Mouse (Mus musculus) heart, embryonic 12.5 days (tissue): ENCODE data around the gene Dgat2. TPM values are rescaled to one million over a fixed set of nuclear protein-coding genes. Genes with fewer than 3 reads are reported as not detected.

ENCODE experiments used
- ATAC-seq: fragments of 200-750 bp; cut with Nextera tagmentation; 2 replicates; pipeline ENCODE4 v1.8.0; 2017; ENCODE audit warnings: moderate TSS enrichment, moderate library complexity; ENCODE audit not compliant: insufficient number of reproducible peaks, low FRiP score
- H3K27ac ChIP-seq: fragments of 300-500 bp; sonication (generic); 2 replicates; pipeline ENCODE4 v1.5.1; 2016; ENCODE audit warnings: mild to moderate bottlenecking, moderate library complexity; ENCODE audit not compliant: poor library complexity, severe bottlenecking
- H3K27me3 ChIP-seq: fragments of 300-500 bp; sonication (generic); replicated peaks from 2 replicates; pipeline ENCODE4 v1.6.1; 2016; ENCODE audit warnings: mild to moderate bottlenecking, moderate library complexity
- H3K36me3 ChIP-seq: fragments of 300-500 bp; sonication (generic); 2 replicates; pipeline ENCODE4 v1.6.1; 2016; ENCODE audit warnings: mild to moderate bottlenecking, moderate library complexity
- H3K4me1 ChIP-seq: fragments of 300-500 bp; sonication (generic); replicated peaks from 2 replicates; pipeline ENCODE4 v1.6.1; 2016; ENCODE audit warnings: mild to moderate bottlenecking
- H3K4me2 ChIP-seq: fragments of 300-500 bp; sonication (generic); 2 replicates; pipeline ENCODE4 v1.6.1; 2016; ENCODE audit warnings: mild to moderate bottlenecking, moderate library complexity
- H3K4me3 ChIP-seq: fragments of 300-500 bp; sonication (generic); 2 replicates; pipeline ENCODE4 v1.5.1; 2016; ENCODE audit warnings: mild to moderate bottlenecking
- H3K9ac ChIP-seq: fragments of 300-500 bp; sonication (generic); 2 replicates; pipeline ENCODE4 v1.6.1; 2016; ENCODE audit warnings: mild to moderate bottlenecking, moderate library complexity
- H3K9me3 ChIP-seq: fragments of 300-500 bp; sonication (generic); replicated peaks from 2 replicates; pipeline ENCODE4 v1.6.1; 2016; ENCODE audit warnings: mild to moderate bottlenecking, moderate library complexity
- WGBS: fragments of 180-500 bp; shearing (Covaris S2); methylation state at CpG from one replicate; pipeline ENCODE4 v1.1.7; 2016; 5-methylcytosine and 5-hydroxymethylcytosine counted together
- polyA plus RNA-seq: library from polyadenylated mRNA; unstranded; fragments of >200 nt; fragmentation: Nextera tagmentation; extraction: Ambion mirVana; gene quantifications from 2 replicates; pipeline ENCODE4 v1.2.1, GENCODE M21; 2016

The Dgat2 gene
- polyA plus RNA-seq, 1 experiment from 2014 or later: 10.3 TPM

DNA sequence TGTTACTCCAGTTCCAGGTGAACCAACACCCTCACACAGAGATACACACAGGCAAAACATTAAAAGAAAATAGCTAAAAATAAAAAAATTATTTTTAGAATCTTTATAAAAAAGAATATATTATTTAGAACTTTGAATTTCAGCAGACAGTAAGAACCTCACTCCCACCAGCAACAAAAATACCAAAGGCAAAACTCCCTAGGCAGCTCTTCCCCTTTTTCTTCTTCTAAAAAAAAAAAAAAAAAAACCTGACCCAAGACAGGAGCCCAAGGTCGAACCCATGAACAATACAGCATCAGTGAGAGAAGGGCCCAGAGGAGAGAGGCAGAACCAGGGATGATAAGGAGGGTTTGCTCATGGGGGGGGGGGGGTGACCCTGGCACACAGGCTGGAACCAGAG lies 33.5 kb downstream of the Dgat2 start:
- Histone ChIP-seq H3K4me1 (peaks cover 29% of the 10 kb centered on the region), H3K9ac (no peak overlapping the region), H3K4me3 (no peak overlapping the region), H3K4me2 (no peak overlapping the region), H3K36me3 (no peaks in the 10 kb centered on the region), H3K27ac (no peak overlapping the region), H3K9me3 (no peaks in the 10 kb centered on the region), H3K27me3 (no peaks in the 10 kb centered on the region)
- no peak for ATAC-seq
- WGBS: 33% methylated on average over 1 of the region's 1 CpGs

DNA sequence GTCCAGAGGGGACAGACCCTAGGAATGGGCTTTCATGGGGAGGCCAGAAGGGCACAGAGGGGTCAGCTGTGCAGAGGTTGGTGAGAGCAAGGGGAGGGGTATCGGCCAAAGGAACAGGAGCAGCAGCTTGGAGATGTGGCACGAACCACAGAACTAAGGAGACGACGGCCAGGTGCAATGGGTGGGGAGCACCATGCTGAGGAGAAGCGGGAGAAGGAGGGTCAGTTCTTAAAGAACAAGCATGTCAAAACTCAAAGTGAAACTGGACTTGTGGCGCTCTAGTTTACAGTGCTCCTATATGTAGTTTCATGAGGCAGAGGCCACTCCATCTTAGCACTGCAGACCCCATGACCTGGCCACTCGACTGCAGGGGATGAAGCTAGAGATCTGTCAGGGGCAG lies 35.0 kb downstream of the Dgat2 start:
- H3K9ac ChIP-seq: no peak overlapping the region
- H3K36me3 ChIP-seq: no peaks in the 10 kb centered on the region
- ATAC-seq: no peak
- no peak overlapping the region for H3K4me3 ChIP-seq
- H3K9me3 ChIP-seq: no peaks in the 10 kb centered on the region
- H3K27ac ChIP-seq: no peak overlapping the region
- no peaks in the 10 kb centered on the region for H3K27me3 ChIP-seq
- WGBS: 78% methylated on average over 7 of the region's 7 CpGs
- peaks cover 24% of the 10 kb centered on the region for H3K4me1 ChIP-seq
- H3K4me2 ChIP-seq: no peak overlapping the region

DNA sequence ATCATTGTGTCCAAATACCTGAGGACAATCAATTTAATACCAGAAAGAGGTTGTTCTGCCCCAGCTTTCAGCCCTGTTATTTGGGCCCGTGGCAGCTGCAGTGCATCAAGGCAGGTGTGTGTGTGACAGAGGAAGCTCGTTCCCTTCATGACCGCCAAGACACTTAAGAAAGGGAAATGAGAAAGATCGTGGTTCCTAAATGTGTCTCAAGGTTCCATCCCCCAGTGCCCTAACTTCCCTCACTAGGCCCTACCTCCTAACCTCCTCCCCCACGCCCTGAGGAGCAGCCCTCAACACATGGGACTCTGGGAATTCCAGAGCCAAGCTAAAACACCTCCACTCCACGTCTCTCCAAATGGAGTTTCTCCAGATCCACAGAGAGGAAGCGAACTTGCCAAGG lies 35.6 kb downstream of the Dgat2 start:
- Histone ChIP-seq H3K9ac (no peak overlapping the region), H3K4me3 (no peak overlapping the region), H3K36me3 (no peaks in the 10 kb centered on the region), H3K4me2 (no peak overlapping the region), H3K4me1 (peaks cover 21% of the 10 kb centered on the region), H3K27me3 (no peaks in the 10 kb centered on the region), H3K27ac (no peak overlapping the region), H3K9me3 (no peaks in the 10 kb centered on the region)
- WGBS: 63% methylated on average over 7 of the region's 7 CpGs
- no peak for ATAC-seq

DNA sequence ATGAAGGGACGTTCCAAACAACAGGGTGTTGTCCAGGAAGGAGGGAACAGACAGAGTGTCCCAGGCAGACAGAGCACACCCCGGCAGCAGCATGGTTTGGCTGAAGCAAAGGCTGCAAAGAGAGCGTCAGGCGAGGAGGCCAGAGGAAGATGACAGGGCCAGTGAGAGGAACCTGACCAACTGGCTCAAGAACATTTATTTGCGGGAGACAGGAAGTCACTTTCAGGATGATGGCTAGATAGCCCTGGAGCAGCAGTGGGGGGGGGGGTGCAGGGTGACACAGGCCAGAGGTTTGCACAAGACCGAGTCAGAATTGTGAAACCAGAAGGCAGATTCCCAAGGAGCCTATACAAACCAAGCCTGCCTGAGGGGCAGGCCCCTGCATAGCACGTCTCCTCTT lies 36.5 kb downstream of the Dgat2 start:
- peaks cover 25% of the 10 kb centered on the region for H3K4me1 ChIP-seq
- 33% methylated on average over 7 of the region's 7 CpGs for WGBS
- no peaks in the 10 kb centered on the region for H3K27me3 ChIP-seq
- no peak overlapping the region for H3K27ac ChIP-seq
- H3K4me3 ChIP-seq: no peak overlapping the region
- H3K4me2 ChIP-seq: no peak overlapping the region
- H3K9me3 ChIP-seq: no peaks in the 10 kb centered on the region
- no peaks in the 10 kb centered on the region for H3K36me3 ChIP-seq
- no peak for ATAC-seq
- no peak overlapping the region for H3K9ac ChIP-seq

DNA sequence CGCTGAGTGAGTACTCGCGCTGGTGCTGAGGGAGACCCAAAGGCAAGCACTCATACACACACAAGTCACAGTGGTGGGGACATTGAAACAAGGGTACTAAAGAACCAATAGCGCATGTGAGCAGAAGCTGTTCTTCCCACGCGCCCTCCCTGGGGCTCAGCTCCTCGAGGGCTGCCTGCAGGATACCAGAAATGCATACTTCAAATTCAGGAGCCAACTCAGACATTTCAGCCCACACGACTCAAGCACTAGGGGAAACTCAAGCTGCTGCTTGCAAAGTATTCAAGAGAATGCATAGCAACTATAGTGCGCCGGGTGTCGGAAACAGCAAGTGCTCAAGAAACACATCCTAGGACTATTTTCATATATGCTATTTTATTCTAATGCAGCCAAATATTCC lies 37.9 kb downstream of the Dgat2 start:
- no peaks in the 10 kb centered on the region for H3K27me3 ChIP-seq
- no peaks in the 10 kb centered on the region for H3K9me3 ChIP-seq
- no peak for ATAC-seq
- no peak overlapping the region for H3K4me3 ChIP-seq
- no peak overlapping the region for H3K9ac ChIP-seq
- peaks cover 28% of the 10 kb centered on the region for H3K4me1 ChIP-seq
- no peaks in the 10 kb centered on the region for H3K36me3 ChIP-seq
- no peak overlapping the region for H3K4me2 ChIP-seq
- 59% methylated on average over 11 of the region's 11 CpGs for WGBS
- no peak overlapping the region for H3K27ac ChIP-seq

DNA sequence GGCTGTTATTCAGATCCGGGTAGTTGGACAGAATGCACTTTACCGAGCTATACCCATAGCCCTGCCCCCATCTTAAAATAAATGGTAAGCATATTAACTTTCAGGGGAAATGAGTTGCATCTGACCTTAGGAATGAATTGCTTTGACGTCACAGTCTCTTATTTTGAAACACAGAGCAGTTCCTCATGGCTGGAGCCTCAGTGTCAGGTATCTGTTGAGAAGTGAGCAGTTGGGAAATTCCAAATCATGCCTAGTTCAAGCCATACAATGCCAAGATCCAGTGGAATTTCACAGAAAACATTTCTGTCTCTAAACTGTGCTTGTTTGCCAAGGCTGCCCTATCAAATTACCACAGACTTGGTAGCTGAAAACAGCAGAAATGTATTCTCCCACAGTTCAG lies 39.3 kb downstream of the Dgat2 start:
- H3K9ac ChIP-seq: no peak overlapping the region
- no peaks in the 10 kb centered on the region for H3K27me3 ChIP-seq
- no peaks in the 10 kb centered on the region for H3K9me3 ChIP-seq
- no peak for ATAC-seq
- WGBS: 73% methylated on average over 3 of the region's 3 CpGs
- no peaks in the 10 kb centered on the region for H3K36me3 ChIP-seq
- H3K4me3 ChIP-seq: no peak overlapping the region
- H3K27ac ChIP-seq: no peak overlapping the region
- H3K4me2 ChIP-seq: no peak overlapping the region
- H3K4me1 ChIP-seq: peaks cover 34% of the 10 kb centered on the region

DNA sequence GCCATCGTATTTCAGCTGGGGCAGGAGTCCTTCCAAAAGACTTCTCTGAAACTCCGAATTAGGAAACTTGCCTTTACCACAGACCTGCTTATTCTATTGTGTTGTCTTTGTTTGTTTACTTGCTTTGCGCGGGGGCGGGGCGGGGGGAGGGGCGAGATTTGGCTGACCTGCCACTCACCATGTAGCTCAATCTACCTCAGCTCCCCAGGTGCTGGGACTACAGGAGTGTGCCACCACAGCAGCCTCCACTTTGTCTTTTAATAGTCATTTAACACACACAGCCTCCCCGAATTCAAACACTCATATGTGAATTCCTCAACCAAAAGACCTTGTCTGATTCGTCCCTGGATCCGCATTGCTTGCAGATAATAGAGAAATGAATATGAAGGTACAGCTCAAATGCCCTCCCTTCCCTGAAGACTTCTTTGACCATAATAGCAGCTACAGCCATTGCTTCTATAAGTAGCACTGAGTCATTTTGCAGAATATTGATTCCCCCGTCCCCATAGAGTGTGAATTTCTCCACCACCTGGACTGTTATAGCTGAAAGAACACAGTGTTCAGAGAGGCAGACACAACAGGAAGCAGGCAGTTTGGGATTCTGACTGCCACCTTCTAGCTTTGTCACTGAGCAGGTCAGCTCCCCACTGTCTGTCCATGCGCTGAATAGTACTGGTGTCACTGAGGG lies 40.5 kb downstream of the Dgat2 start:
- WGBS: 34% methylated on average over 12 of the region's 12 CpGs
- no peak for ATAC-seq
- Histone ChIP-seq H3K27ac (no peak overlapping the region), H3K36me3 (no peaks in the 10 kb centered on the region), H3K4me3 (peak overlapping the region; percentile 97), H3K9ac (peak overlapping the region; percentile 37; the same call in 1 of the 2 replicates), H3K27me3 (no peaks in the 10 kb centered on the region), H3K9me3 (no peaks in the 10 kb centered on the region), H3K4me2 (peak overlapping the region; percentile 79), H3K4me1 (peaks cover 30% of the 10 kb centered on the region)

DNA sequence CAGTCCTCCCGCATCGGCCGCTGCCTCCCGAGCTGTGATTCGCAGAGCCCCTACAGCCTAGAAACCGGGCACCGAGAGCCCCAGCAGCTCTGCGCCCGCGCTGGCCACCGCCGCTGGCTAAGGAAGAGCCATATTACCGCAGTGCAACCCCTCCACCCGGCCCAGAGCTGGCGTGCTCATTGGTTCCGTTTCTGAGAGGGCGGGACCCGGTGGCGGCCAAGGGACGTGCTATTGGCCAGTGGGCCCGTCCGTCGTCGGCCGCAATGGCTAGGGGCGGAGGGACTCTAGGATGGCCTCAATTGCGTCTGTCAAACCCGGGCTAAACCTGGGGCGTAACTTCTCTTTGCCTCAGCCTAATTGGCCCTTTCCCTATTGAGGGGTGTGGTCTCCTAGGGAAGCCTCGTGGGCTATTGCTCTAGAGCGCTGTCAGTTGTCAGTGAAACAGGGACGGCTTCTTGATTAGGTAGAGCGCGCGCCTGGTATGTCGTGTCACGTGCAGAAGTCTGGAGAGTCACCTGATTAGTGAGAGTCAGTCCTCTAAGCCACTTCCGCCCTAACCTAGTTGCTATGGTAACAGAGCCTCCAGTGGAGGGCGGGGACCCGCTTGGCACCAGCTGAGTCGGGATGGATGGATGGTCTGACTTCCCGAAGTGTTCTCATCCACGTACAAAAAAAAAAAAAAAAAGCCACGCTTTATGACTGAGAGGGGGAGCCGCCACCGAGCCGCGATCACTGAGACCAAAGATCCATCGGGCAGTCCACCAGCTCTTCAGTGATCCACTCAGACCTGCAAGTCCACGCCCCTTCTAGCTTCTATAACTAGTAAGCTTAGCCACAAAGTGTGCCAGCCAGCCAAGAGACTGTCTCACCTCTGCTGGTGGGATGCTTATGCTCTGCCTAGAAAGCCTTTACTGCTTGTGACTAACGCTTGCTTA lies 41.3 kb downstream of the Dgat2 start, which contains the start of gene Uvrag:
TSS of gene Uvrag (minus strand) at position 158 of the 935 bp plus-strand sequence.
- peak; percentile 98 for ATAC-seq
- WGBS: under 1% methylated on average over 51 of the region's 51 CpGs
- Histone ChIP-seq H3K27ac (peak within 1 kb of the TSS; percentile 87), H3K4me3 (peak within 1 kb of the TSS; percentile 97), H3K36me3 (no peaks in the 10 kb centered on the region), H3K4me1 (peaks cover 26% of the 10 kb centered on the region), H3K9ac (peak within 1 kb of the TSS; percentile 97), H3K27me3 (no peaks in the 10 kb centered on the region), H3K9me3 (no peaks in the 10 kb centered on the region), H3K4me2 (peak within 1 kb of the TSS; percentile 79)

DNA sequence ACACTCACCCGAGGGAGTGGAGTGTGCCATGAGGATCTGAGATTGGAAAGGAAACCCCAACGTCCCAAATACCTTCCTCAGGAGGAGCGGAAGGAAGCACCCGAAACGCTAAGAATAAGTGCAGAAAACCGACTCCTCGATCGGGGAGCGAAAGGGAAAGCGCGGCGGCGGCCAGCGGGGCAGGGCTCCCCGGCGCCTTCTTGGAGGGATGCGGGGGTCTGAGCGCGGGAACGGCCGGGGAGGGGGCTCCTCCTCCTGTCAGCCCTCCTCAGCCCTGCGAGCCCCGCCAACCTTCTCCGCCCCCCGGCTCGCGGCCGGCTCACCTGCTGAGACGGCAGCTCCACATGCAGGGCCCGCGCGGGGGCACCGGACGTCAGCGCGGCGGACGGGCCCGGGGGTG lies 42.0 kb downstream of the Dgat2 start:
- Histone ChIP-seq H3K9me3 (peaks cover 2% of the 10 kb centered on the region; the same call in 1 of the 2 replicates), H3K36me3 (no peaks in the 10 kb centered on the region), H3K4me1 (peaks cover 19% of the 10 kb centered on the region), H3K9ac (peak overlapping the region; percentile 97), H3K4me2 (peak overlapping the region; percentile 79), H3K4me3 (peak overlapping the region; percentile 97), H3K27me3 (no peaks in the 10 kb centered on the region), H3K27ac (peak overlapping the region; percentile 87)
- peak; percentile 10 for ATAC-seq
- 1% methylated on average over 36 of the region's 39 CpGs for WGBS

DNA sequence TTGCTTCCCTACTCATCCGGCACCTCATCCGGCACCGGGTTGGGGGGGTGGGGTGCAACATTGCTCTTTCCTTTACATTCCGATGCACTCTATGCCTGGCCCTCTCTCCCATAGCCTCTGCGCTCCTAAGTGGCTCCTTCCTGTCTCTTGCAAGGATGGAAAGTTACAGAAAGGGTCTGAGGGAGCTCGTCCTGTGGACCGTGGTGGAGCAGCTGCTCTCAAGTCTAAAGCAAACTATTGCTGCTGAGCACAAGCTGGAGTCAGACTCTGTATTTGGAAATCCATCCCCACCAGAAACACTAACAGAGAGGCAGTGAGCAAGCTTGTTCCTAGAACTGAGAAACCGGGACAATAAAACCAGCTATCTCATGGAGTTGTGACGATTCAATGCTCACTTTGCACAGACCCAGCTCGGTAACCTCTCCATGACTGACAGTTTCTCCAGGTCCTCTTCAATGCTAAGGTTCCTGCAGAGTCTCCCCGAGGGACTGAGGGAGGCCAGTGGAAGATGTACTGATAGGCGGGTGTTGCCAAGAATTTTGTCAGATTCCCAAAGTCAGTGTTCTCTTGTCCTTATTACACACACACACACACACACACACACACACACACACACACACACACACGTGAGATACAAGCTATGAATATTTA lies 42.6 kb downstream of the Dgat2 start:
- Histone ChIP-seq H3K36me3 (no peaks in the 10 kb centered on the region), H3K27me3 (no peaks in the 10 kb centered on the region), H3K4me1 (peaks cover 18% of the 10 kb centered on the region), H3K4me3 (peak overlapping the region; percentile 97), H3K9me3 (peaks cover 7% of the 10 kb centered on the region), H3K9ac (peak overlapping the region; percentile 97), H3K27ac (peak overlapping the region; percentile 87), H3K4me2 (peak overlapping the region; percentile 79)
- under 1% methylated on average over 13 of the region's 13 CpGs for WGBS
- ATAC-seq: no peak

DNA sequence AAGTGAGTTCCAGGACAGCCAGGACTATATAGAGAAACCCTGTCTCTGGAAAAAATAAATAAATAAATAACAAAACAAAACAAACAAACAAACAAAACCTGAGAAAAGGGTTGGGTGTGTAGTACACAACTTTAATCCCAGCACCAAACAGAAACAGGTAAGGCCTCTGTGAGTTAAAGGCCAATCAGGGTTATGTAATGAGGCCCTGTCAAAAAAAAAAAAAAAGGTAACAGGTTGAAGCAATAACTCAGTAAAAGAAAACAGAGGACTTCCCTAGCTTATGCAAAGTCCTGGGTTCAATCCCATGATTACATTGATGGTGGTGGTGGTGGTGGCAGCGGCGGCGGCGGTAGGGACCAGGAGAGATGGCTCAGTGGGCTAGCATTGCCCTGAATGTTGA lies 45.0 kb downstream of the Dgat2 start:
- Histone ChIP-seq H3K4me1 (peaks cover 21% of the 10 kb centered on the region), H3K36me3 (0 out of 2 replicates have a peak, but pooled peaks cover 2% of the 10 kb centered on the region), H3K27ac (no peak overlapping the region), H3K9ac (no peak overlapping the region), H3K4me3 (no peak overlapping the region), H3K9me3 (peaks cover 11% of the 10 kb centered on the region), H3K27me3 (no peaks in the 10 kb centered on the region), H3K4me2 (no peak overlapping the region)
- no peak for ATAC-seq
- 97% methylated on average over 4 of the region's 4 CpGs for WGBS
